Mouse (Mus musculus) kidney, postnatal 0 days (tissue): Measurements from ENCODE around the gene Ckmt1. TPM values are rescaled to one million over a fixed set of nuclear protein-coding genes. Genes with fewer than 3 reads are reported as not detected.
"Not testable (repeated sequence)": the region's sequence is repeated elsewhere in the genome, so short reads cannot be mapped to it uniquely, and the experiment has no call there.

Experiments
- ATAC-seq: fragments of 200-750 bp; cut with Nextera tagmentation; replicated peaks from 2 replicates; pipeline ENCODE4 v1.8.0; 2017; ENCODE audit warnings: low read depth, moderate number of reproducible peaks, moderate TSS enrichment, moderate library complexity; ENCODE audit not compliant: low FRiP score
- DNase-seq: peaks from one replicate; pipeline ENCODE4 v3.0.0-alpha.2; 2016; ENCODE audit warnings: low spot score
- H3K27ac ChIP-seq: fragments of 300-500 bp; sonication (generic); 2 replicates; pipeline ENCODE4 v1.5.1; 2014; ENCODE audit warnings: mild to moderate bottlenecking
- H3K27me3 ChIP-seq: fragments of 300-500 bp; sonication (generic); 2 replicates; pipeline ENCODE4 v1.6.1; 2014; ENCODE audit warnings: low read length, mixed read lengths; ENCODE audit not compliant: insufficient read depth
- H3K36me3 ChIP-seq: fragments of 300-500 bp; sonication (generic); 2 replicates; pipeline ENCODE4 v1.6.1; 2014; ENCODE audit warnings: low read length, mixed read lengths; ENCODE audit not compliant: insufficient read depth
- H3K4me1 ChIP-seq: fragments of 300-500 bp; sonication (generic); replicated peaks from 2 replicates; pipeline ENCODE4 v1.6.1; 2014; ENCODE audit warnings: antibody characterized with exemption, low read length, mixed read lengths; ENCODE audit not compliant: insufficient read depth
- H3K4me2 ChIP-seq: fragments of 300-500 bp; sonication (generic); 2 replicates; pipeline ENCODE4 v1.6.1; 2014; ENCODE audit warnings: mild to moderate bottlenecking, low read length, moderate library complexity, mixed read lengths
- H3K4me3 ChIP-seq: fragments of 300-500 bp; sonication (generic); replicated peaks from 2 replicates; pipeline ENCODE4 v1.5.1; 2014; ENCODE audit warnings: low read depth, low read length
- H3K9ac ChIP-seq: fragments of 300-500 bp; sonication (generic); 2 replicates; pipeline ENCODE4 v1.6.1; 2014; ENCODE audit warnings: low read depth, low read length
- H3K9me3 ChIP-seq: fragments of 300-500 bp; sonication (generic); replicated peaks from 2 replicates; pipeline ENCODE4 v1.6.1; 2016; ENCODE audit warnings: low read length, inconsistent platforms, mixed read lengths
- CTCF ChIP-seq: IDR thresholded peaks from 2 replicates; pipeline ENCODE4 v1.5.1; 2016; ENCODE audit warnings: antibody characterized with exemption, low read depth, mild to moderate bottlenecking, moderate library complexity
- WGBS: fragments of 180-500 bp; shearing (Covaris S2); extraction: QIAGEN DNeasy Blood & Tissue Kit; methylation state at CpG from one replicate; pipeline ENCODE4 v1.1.7; 2014; 5-methylcytosine and 5-hydroxymethylcytosine counted together
- polyA plus RNA-seq: library from polyadenylated mRNA; unstranded; fragments of >200 nt; fragmentation: Nextera tagmentation; extraction: Ambion mirVana; gene quantifications from 2 replicates; pipeline ENCODE4 v1.2.1, GENCODE M21; 2015

Gene Ckmt1
- polyA plus RNA-seq, 1 experiment from 2014 or later = 63.1 TPM

DNA sequence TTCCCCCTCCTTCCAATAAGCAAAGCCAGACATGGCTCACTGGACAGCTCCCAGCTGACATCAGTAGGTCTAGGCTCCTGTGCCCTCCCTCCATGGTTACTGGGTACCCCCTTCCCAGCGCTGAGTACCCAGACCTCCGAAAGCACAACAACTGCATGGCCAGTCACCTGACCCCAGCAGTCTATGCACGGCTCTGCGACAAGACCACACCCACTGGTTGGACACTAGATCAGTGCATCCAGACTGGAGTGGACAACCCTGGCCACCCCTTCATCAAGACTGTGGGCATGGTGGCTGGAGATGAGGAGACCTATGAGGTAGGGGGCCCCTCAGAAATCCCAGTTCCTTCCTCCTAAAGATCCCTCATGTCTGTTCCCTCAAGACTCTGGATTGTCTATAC lies 1.9 kb downstream of the Ckmt1 start:
- WGBS = 30% methylated on average over 4 of the region's 4 CpGs

DNA sequence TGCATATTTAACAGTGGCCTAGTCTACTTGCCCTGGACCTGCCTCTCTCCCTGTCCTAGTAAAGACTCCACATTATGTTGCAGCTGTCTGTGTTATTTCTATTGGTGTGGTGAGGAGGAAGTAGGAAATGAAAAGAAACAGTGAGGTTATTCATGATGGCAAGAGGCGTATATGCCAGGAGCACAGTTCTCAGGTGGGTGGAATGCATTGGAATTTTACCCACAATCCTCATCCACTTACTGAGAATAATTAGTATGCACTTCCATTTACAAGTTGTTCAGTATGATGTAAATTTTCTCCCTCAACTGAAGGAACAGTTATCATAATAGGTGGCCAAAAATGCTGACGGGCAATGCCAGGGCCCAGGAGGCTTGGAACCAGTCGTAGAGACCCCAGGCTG lies 6.1 kb downstream of the Ckmt1 start:
- Histone ChIP-seq H3K4me3 (no peak overlapping the region), H3K4me2 (no peak overlapping the region), H3K4me1 (0 out of 2 replicates have a peak, but pooled peaks cover 2% of the 10 kb centered on the region), H3K9me3 (no peaks in the 10 kb centered on the region), H3K27me3 (no peaks in the 10 kb centered on the region), H3K36me3 (no peaks in the 10 kb centered on the region), H3K27ac (no peak overlapping the region), H3K9ac (no peak overlapping the region)
- no peak for TF ChIP-seq CTCF
- 87% methylated on average over 3 of the region's 3 CpGs for WGBS
- no peak for ATAC-seq
- DNase-seq = no peak

More for the DNA sequence above, 1.9 kb downstream of the Ckmt1 start:
- no peak overlapping the region for H3K4me3 ChIP-seq
- no peak for TF ChIP-seq CTCF
- no peak overlapping the region for H3K4me2 ChIP-seq
- no peaks in the 10 kb centered on the region for H3K27me3 ChIP-seq
- no peak overlapping the region for H3K9ac ChIP-seq
- H3K27ac ChIP-seq = no peak overlapping the region
- H3K9me3 ChIP-seq = no peaks in the 10 kb centered on the region
- H3K4me1 ChIP-seq = peaks cover 8% of the 10 kb centered on the region; the same call in 1 of the 2 replicates
- no peak for ATAC-seq
- H3K36me3 ChIP-seq = no peaks in the 10 kb centered on the region
- no peak for DNase-seq

DNA sequence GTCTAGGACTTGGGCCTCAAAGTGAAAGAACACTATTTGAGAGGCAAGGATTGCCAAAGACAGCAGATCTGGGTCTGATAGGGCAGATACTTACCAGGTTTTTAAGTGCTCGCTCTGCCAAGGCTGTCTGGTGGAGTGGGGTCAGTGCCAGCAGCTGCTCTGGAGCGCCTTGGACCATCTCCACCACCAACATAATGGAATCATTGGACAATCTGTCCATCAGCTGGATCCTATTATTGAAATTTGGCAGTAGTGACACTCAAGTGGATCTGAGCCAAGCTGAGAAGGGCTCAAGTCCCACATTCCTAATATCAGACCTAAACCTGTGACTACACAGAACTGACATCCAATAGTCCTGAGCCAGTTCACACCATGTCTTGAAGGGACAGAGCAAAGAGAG lies 11.3 kb downstream of the Ckmt1 start:
- Histone ChIP-seq H3K4me1 (no peaks in the 10 kb centered on the region), H3K9ac (no peak overlapping the region), H3K4me3 (no peak overlapping the region), H3K4me2 (no peak overlapping the region), H3K27ac (no peak overlapping the region), H3K36me3 (no peaks in the 10 kb centered on the region), H3K27me3 (no peaks in the 10 kb centered on the region), H3K9me3 (no peaks in the 10 kb centered on the region)
- no peak for TF ChIP-seq CTCF
- 89% methylated on average over 2 of the region's 2 CpGs for WGBS
- DNase-seq (no peak), ATAC-seq (no peak)

DNA sequence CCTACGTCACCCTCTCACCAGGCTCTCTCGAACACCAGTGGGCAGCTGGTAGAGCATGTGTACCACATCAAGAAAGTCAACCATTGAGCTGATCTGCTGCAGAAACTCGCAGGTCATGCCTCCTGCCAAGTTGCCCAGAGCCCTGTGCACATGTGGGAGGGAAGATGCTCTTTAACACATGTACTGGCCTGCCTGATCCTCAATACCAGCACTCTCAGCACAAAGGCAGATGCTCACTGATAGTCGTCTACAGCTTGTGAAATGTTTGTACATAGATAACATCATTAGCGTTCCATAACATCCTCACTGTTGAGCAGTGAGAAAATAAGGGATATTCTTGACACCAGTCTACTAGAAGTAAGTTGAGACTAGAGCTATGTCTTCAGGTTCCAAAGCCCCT lies 13.4 kb downstream of the Ckmt1 start:
- no peak for ATAC-seq
- no peak for TF ChIP-seq CTCF
- WGBS = 81% methylated on average over 5 of the region's 5 CpGs
- no peak overlapping the region for H3K27ac ChIP-seq
- DNase-seq = no peak
- H3K4me2 ChIP-seq = no peak overlapping the region
- no peaks in the 10 kb centered on the region for H3K27me3 ChIP-seq
- no peaks in the 10 kb centered on the region for H3K36me3 ChIP-seq
- no peaks in the 10 kb centered on the region for H3K4me1 ChIP-seq
- H3K9me3 ChIP-seq = no peaks in the 10 kb centered on the region
- no peak overlapping the region for H3K4me3 ChIP-seq
- H3K9ac ChIP-seq = no peak overlapping the region

DNA sequence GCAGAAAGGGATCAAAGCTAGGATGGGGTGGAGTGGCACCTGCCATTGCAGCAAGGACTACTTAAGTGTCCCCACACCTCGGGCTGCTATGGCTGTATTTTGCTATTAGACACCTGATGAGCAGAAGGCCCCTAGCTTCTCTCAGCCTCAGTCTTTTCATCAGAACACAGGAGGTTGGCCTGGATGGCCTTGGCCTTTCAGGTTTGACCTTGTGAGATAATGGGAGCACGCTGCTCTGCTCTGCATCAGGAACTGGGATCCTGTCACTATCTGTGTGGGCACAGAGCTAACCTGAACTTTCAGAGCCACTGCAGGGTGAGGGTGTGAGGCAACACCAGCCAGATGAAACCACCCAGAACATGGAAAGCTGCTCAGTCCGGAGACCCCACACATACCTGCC lies 14.8 kb downstream of the Ckmt1 start:
- Histone ChIP-seq H3K4me1 (no peaks in the 10 kb centered on the region), H3K9ac (no peak overlapping the region), H3K4me2 (no peak overlapping the region), H3K4me3 (no peak overlapping the region), H3K9me3 (no peaks in the 10 kb centered on the region), H3K36me3 (no peaks in the 10 kb centered on the region), H3K27me3 (no peaks in the 10 kb centered on the region), H3K27ac (no peak overlapping the region)
- TF ChIP-seq CTCF = no peak
- WGBS = 62% methylated on average over 3 of the region's 3 CpGs
- DNase-seq (no peak), ATAC-seq (no peak)

DNA sequence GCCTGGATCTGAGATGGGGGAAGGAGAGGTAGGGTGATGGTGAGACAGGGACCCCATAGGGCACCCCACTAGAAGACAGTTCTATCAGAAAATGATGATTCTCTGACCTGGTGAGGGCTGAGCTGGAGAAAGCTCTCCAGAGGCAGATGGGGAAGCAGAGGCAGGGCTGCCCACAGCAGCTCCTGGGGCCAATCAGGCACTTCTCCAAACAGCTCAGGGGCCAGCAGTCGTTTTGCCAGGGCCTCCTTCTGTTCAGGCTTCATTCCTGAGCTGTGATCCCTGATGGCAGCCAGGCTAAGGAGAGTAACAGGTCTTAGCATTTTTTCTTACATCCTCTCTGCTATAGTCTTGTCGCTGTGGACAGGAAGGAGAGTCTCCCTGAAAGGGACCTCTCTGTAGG lies 17.3 kb downstream of the Ckmt1 start:
- ATAC-seq (no peak), DNase-seq (no peak)
- Histone ChIP-seq H3K4me2 (no peak overlapping the region), H3K36me3 (no peaks in the 10 kb centered on the region), H3K4me1 (no peaks in the 10 kb centered on the region), H3K9ac (no peak overlapping the region), H3K27me3 (no peaks in the 10 kb centered on the region), H3K27ac (no peak overlapping the region), H3K4me3 (no peak overlapping the region), H3K9me3 (no peaks in the 10 kb centered on the region)
- TF ChIP-seq CTCF = no peak
- 56% methylated on average over 2 of the region's 2 CpGs for WGBS

DNA sequence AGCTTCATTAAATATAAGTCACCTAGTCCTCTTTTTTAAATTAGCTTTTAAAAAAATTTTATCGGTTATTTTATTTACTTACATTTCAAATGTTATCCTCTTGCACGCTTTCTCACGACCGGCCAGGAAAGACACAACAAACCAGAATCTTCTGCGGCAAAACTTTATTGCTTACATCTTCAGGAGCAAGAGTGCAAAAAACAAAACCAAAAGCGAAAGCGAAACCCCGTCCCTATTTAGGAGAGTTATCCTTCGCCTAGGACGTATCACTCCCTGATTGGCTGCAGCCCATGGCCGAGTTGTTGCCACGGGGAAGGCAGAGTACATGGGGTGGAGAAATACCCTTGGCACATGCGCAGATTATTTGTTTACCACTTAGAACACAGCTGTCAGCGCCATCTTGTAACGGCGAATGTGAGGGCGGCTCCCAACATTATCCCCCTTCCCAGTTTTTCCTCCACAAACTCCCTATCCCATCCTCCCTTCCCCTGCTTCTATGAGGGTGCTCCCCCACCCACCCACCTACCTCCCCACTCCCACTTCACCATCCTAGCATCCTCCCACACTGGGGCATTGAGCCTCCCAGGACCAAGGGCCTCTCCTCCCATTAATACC lies 29.6 kb downstream of the Ckmt1 start, which contains the start of gene Strc:
Gene Strc, minus strand, starts transcription at position 208 of the 615 bp plus-strand sequence.
- not testable (repeated sequence) for H3K36me3 ChIP-seq
- 97% methylated on average over 14 of the region's 17 CpGs for WGBS

More for the DNA sequence above, 29.6 kb downstream of the Ckmt1 start, which contains the start of gene Strc:
- DNase-seq, H3K4me3 ChIP-seq, ATAC-seq, H3K4me2 ChIP-seq, H3K27ac ChIP-seq, H3K27me3 ChIP-seq, H3K9me3 ChIP-seq, H3K4me1 ChIP-seq, H3K9ac ChIP-seq: not testable (repeated sequence)
